Mouse (Mus musculus) liver, embryonic 11.5 days (tissue): ENCODE data around the gene Kmo. TPM values are rescaled to one million over a fixed set of nuclear protein-coding genes. Genes with fewer than 3 reads are reported as not detected.

Source experiments
- ATAC-seq: fragments of 200-750 bp; cut with Nextera tagmentation; replicated peaks from 2 replicates; pipeline ENCODE4 v1.8.0; 2017; ENCODE audit warnings: moderate number of reproducible peaks, mild to moderate bottlenecking, moderate TSS enrichment, moderate library complexity; ENCODE audit not compliant: low FRiP score
- DNase-seq: peaks from one replicate; pipeline ENCODE4 v3.0.0-alpha.2; 2017; ENCODE audit warnings: low spot score
- H3K27ac ChIP-seq: fragments of 300-500 bp; sonication (generic); 2 replicates; pipeline ENCODE4 v1.5.1; 2014; ENCODE audit warnings: mild to moderate bottlenecking, low read depth, low read length, control low read depth
- H3K27me3 ChIP-seq: fragments of 300-500 bp; sonication (generic); replicated peaks from 2 replicates; pipeline ENCODE4 v1.6.1; 2014; ENCODE audit warnings: low read length, mixed read lengths; ENCODE audit not compliant: control insufficient read depth, insufficient read depth
- H3K36me3 ChIP-seq: fragments of 300-500 bp; sonication (generic); 2 replicates; pipeline ENCODE4 v1.6.1; 2014; ENCODE audit warnings: mild to moderate bottlenecking, low read length, moderate library complexity, mixed read lengths; ENCODE audit not compliant: control insufficient read depth, insufficient read depth
- H3K4me1 ChIP-seq: fragments of 300-500 bp; sonication (generic); replicated peaks from 2 replicates; pipeline ENCODE4 v1.6.1; 2014; ENCODE audit warnings: low read length, mixed read lengths; ENCODE audit not compliant: control insufficient read depth, insufficient read depth
- H3K4me2 ChIP-seq: fragments of 300-500 bp; sonication (generic); 2 replicates; pipeline ENCODE4 v1.6.1; 2014; ENCODE audit warnings: mild to moderate bottlenecking, control low read depth, moderate library complexity
- H3K4me3 ChIP-seq: fragments of 300-500 bp; sonication (generic); 2 replicates; pipeline ENCODE4 v1.5.1; 2014; ENCODE audit warnings: low read depth, low read length, control low read depth
- H3K9ac ChIP-seq: fragments of 300-500 bp; sonication (generic); 2 replicates; pipeline ENCODE4 v1.6.1; 2014; ENCODE audit warnings: low read depth, low read length, control low read depth
- H3K9me3 ChIP-seq: fragments of 300-500 bp; sonication (generic); 2 replicates; pipeline ENCODE4 v1.6.1; 2016; ENCODE audit warnings: low read length, inconsistent platforms, mixed read lengths; ENCODE audit not compliant: control insufficient read depth
- WGBS: fragments of 180-500 bp; shearing (Covaris S2); extraction: QIAGEN DNeasy Blood & Tissue Kit; methylation state at CpG from one replicate; pipeline ENCODE4 v1.1.7; 2014; 5-methylcytosine and 5-hydroxymethylcytosine counted together
- polyA plus RNA-seq: library from polyadenylated mRNA; unstranded; fragments of >200 nt; fragmentation: Nextera tagmentation; extraction: Ambion mirVana; gene quantifications from 2 replicates; pipeline ENCODE4 v1.2.1, GENCODE M21; 2014

Gene Kmo
- polyA plus RNA-seq, 1 experiment from 2014 or later: 1.9 TPM

- WGBS: 74% methylated on average over 1 of the region's 1 CpGs
- no peak within 1 kb of the TSS for H3K4me3 ChIP-seq
- no peak for ATAC-seq
Observed at GRCm38 (mm10) chr1:175698293-175698692, 78.1 kb downstream of the Kmo start, which contains the start of gene Wdr64. Wdr64 (plus strand) TSS chr1:175698593.

GRCm38 (mm10) chr1:175699375-175699774 is 79.2 kb downstream of the Kmo start:
- DNase-seq (no peak), ATAC-seq (no peak)
- WGBS: 58% methylated on average over 3 of the region's 3 CpGs
- no peaks in the 10 kb centered on the region for H3K27me3 ChIP-seq
- no peak overlapping the region for H3K27ac ChIP-seq
- H3K9me3 ChIP-seq: no peaks in the 10 kb centered on the region
- H3K9ac ChIP-seq: no peak overlapping the region
- H3K4me3 ChIP-seq: no peak overlapping the region
- no peaks in the 10 kb centered on the region for H3K4me1 ChIP-seq
- no peaks in the 10 kb centered on the region for H3K36me3 ChIP-seq
- no peak overlapping the region for H3K4me2 ChIP-seq

More at GRCm38 (mm10) chr1:175698293-175698692, 78.1 kb downstream of the Kmo start, which contains the start of gene Wdr64:
- H3K27me3 ChIP-seq: no peaks in the 10 kb centered on the region
- peaks cover 2% of the 10 kb centered on the region; the same call in 1 of the 2 replicates for H3K4me1 ChIP-seq
- H3K9ac ChIP-seq: no peak within 1 kb of the TSS
- DNase-seq: no peak
- no peaks in the 10 kb centered on the region for H3K36me3 ChIP-seq
- no peak within 1 kb of the TSS for H3K27ac ChIP-seq
- no peaks in the 10 kb centered on the region for H3K9me3 ChIP-seq
- H3K4me2 ChIP-seq: no peak within 1 kb of the TSS

GRCm38 (mm10) chr1:175699796-175700195 is 79.6 kb downstream of the Kmo start:
- Histone ChIP-seq H3K4me3 (no peak overlapping the region), H3K9ac (no peak overlapping the region), H3K4me1 (no peaks in the 10 kb centered on the region), H3K27me3 (no peaks in the 10 kb centered on the region), H3K9me3 (no peaks in the 10 kb centered on the region), H3K36me3 (no peaks in the 10 kb centered on the region), H3K27ac (no peak overlapping the region), H3K4me2 (no peak overlapping the region)
- WGBS: 34% methylated on average over 4 of the region's 4 CpGs
- no peak for DNase-seq
- ATAC-seq: 0 out of 2 replicates have a peak, but pooled peaks have one; percentile 57

GRCm38 (mm10) chr1:175701145-175701544 is 81.0 kb downstream of the Kmo start:
- ATAC-seq (no peak), DNase-seq (no peak)
- H3K9ac ChIP-seq: no peak overlapping the region
- H3K27me3 ChIP-seq: no peaks in the 10 kb centered on the region
- no peak overlapping the region for H3K4me3 ChIP-seq
- H3K9me3 ChIP-seq: no peaks in the 10 kb centered on the region
- 66% methylated on average over 4 of the region's 4 CpGs for WGBS
- no peaks in the 10 kb centered on the region for H3K36me3 ChIP-seq
- no peaks in the 10 kb centered on the region for H3K4me1 ChIP-seq
- no peak overlapping the region for H3K4me2 ChIP-seq
- H3K27ac ChIP-seq: no peak overlapping the region

DNA sequence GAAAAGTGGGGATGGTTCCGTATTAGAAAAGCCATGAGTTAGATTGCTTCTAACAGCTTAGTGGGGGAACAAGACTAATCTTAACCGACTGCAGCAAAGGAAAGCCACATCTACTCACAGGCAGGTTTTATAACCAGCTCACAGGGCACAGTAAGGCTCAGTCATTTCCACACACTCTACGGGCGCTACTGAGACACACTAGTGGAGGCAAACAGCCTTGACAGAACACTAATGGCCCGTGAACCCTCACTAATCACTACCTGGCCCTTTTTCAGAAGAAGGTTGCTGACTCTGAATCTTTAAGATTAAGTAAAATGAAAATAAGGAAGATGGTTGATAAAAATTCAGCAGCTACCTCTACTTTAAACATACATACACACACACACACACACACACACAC is 87.4 kb downstream of the Kmo start:
- Histone ChIP-seq H3K27ac (no peak overlapping the region), H3K4me3 (no peak overlapping the region), H3K9ac (no peak overlapping the region), H3K4me1 (no peaks in the 10 kb centered on the region), H3K27me3 (no peaks in the 10 kb centered on the region), H3K36me3 (no peaks in the 10 kb centered on the region), H3K4me2 (no peak overlapping the region), H3K9me3 (no peaks in the 10 kb centered on the region)
- 78% methylated on average over 5 of the region's 5 CpGs for WGBS
- DNase-seq: no peak
- ATAC-seq: no peak

DNA sequence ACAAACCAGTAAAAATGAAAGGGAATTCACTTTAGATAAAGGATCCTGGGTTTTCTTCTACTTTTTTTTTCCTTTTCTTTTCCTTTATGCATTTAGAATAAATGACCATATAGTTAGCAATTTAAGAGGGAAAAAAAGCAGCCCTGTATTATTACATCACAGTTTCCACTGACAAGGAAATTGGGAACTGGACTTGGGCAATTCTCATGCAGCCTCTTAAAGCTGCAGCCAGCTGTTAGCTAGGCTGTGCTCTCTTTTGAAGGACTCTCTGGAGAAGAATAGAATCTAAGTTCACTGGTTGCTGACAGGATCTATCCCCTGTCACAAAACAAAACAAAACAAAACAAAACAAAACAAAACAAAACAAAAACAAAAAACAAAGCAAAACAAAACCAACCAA is 87.8 kb downstream of the Kmo start:
- H3K4me3 ChIP-seq: no peak overlapping the region
- H3K9me3 ChIP-seq: no peaks in the 10 kb centered on the region
- DNase-seq: no peak
- H3K9ac ChIP-seq: no peak overlapping the region
- H3K4me2 ChIP-seq: no peak overlapping the region
- no peaks in the 10 kb centered on the region for H3K36me3 ChIP-seq
- no peaks in the 10 kb centered on the region for H3K4me1 ChIP-seq
- no peak for ATAC-seq
- no peak overlapping the region for H3K27ac ChIP-seq
- H3K27me3 ChIP-seq: no peaks in the 10 kb centered on the region

Other genes starting within 250 kb of the Kmo start
- 0.19 and 0.27 TPM in 2 replicates for gene Rgs7, start 127.9 kb upstream of the Kmo start, polyA plus RNA-seq
- 136 and 146 TPM in 2 replicates for gene Fh1, start 5.3 kb downstream of the Kmo start, polyA plus RNA-seq
- 4.0 and 4.3 TPM in 2 replicates for gene Opn3, start 72.4 kb downstream of the Kmo start, polyA plus RNA-seq
- gene Chml, start 72.5 kb downstream of the Kmo start, polyA plus RNA-seq: 3.2 and 3.6 TPM in 2 replicates
- gene Wdr64, start 78.2 kb downstream of the Kmo start, polyA plus RNA-seq: not detected in 2 replicates